Mouse (Mus musculus) kidney, adult 2 months (tissue): ENCODE results near the gene Abhd16a.

Experiments
- CTCF ChIP-seq: fragments of 200-500 bp; conservative IDR thresholded peaks from 2 replicates; pipeline ENCODE4 v1.5.1; 2011; ENCODE audit warnings: low read depth, mild to moderate bottlenecking, control low read depth, low read length, moderate library complexity, mixed read lengths; ENCODE audit not compliant: insufficient read depth, insufficient read length
- POLR2A ChIP-seq: fragments of 200-500 bp; IDR thresholded peaks from one replicate; pipeline ENCODE4 v1.6.1; 2011; ENCODE audit warnings: low read depth, low read length, control low read depth

- TF ChIP-seq POLR2A (no peak), CTCF (no peak)
These were observed 36.7 kb upstream of the Abhd16a start for GRCm38 (mm10) chr17:35052271-35052798.
